In the genomic region with DNA sequence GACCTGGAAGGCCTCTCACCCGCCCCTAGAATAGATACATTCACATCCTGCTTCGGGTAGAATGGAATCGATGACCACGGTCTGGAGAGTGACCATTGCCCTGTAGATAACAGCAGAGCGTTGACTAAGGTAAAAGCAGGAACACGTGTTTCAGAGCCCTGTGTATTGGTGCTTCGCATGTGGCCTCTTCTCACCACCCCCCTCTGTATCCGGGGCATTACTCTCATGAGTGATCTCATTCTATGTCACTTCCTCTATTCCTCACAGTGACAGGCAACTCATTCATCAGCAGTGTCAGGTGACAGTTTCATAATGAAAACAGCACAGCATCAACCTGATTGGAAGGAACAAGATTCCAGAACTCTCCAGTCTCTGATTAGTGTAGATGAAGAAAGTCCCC, we compare ENCODE assay signal across 25 mouse cellular contexts. TPM values are rescaled to one million over a fixed set of nuclear protein-coding genes. Genes with fewer than 3 reads are reported as not detected.
DNase-seq lines count a peak whose midpoint lies in the region; ATAC-seq and TF ChIP-seq lines count a peak whose summit lies in the region.
"Had no signal": no experiment of that assay in that cellular context is flagged by ENCODE, and none has a peak within 500 bp of the region (broad histone marks: within the 10 kb centered on the region; RNA-seq: fewer than 3 reads in every experiment).

No protein-coding gene starts in this region.

- H3K79me3 ChIP-seq in C2C12 (ENCODE audit: low read depth) = no peaks in the 10 kb centered on the region

- H3K4me3 ChIP-seq in C2C12 (ENCODE audit: insufficient read depth, poor library complexity, severe bottlenecking) = no peak overlapping the region
- H3K4me3 ChIP-seq in intestine, embryonic 14.5 days (ENCODE audit: low read depth, low read length) = no peak overlapping the region
- no peak overlapping the region for H3K4me3 ChIP-seq in liver, embryonic 13.5 days (replicated peaks)
- no peak overlapping the region for H3K4me3 ChIP-seq in limb, embryonic 10.5 days
- H3K4me3 ChIP-seq: embryonic facial prominence, embryonic 15.5 days; heart, embryonic 13.5 days; hindbrain, embryonic 12.5 days; layer of hippocampus, adult 2 months; limb, embryonic 12.5 days; midbrain, embryonic 15.5 days; neural tube, embryonic 12.5 days had no signal

- no peak overlapping the region for H3ac ChIP-seq in C2C12 (ENCODE audit: control insufficient read depth, insufficient read length, low read depth)

- H3K27me3 ChIP-seq in C2C12 (ENCODE audit: control insufficient read depth, insufficient read depth, insufficient read length) = no peaks in the 10 kb centered on the region
- no peaks in the 10 kb centered on the region for H3K27me3 ChIP-seq in intestine, embryonic 14.5 days (replicated peaks; ENCODE audit: control insufficient read depth, insufficient read depth, low read length)
- no peaks in the 10 kb centered on the region for H3K27me3 ChIP-seq in liver, embryonic 13.5 days
- no peaks in the 10 kb centered on the region for H3K27me3 ChIP-seq in limb, embryonic 10.5 days (ENCODE audit: low read depth, poor library complexity, severe bottlenecking)
- H3K27me3 ChIP-seq: embryonic facial prominence, embryonic 15.5 days; heart, embryonic 13.5 days; hindbrain, embryonic 12.5 days; limb, embryonic 12.5 days; midbrain, embryonic 15.5 days; neural tube, embryonic 12.5 days had no signal

- no peak overlapping the region for H3K4me2 ChIP-seq in intestine, embryonic 14.5 days (ENCODE audit: low read length)
- no peak overlapping the region for H3K4me2 ChIP-seq in liver, embryonic 13.5 days
- H3K4me2 ChIP-seq: embryonic facial prominence, embryonic 15.5 days; heart, embryonic 13.5 days; hindbrain, embryonic 12.5 days; limb, embryonic 12.5 days; lung, embryonic 14.5 days; midbrain, embryonic 15.5 days; neural tube, embryonic 12.5 days had no signal

- DNase-seq in intestine, embryonic 14.5 days (ENCODE audit: low spot score) = peak; percentile 35
- DNase-seq in liver, embryonic 13.5 days = no peak
- DNase-seq in retina, postnatal 1 day = peak; percentile 14
- DNase-seq in limb, embryonic 10.5 days (ENCODE audit: low spot score) = no peak
- DNase-seq in Muller cell, postnatal 12 days (ENCODE audit: inconsistent ontology term) = no peak
- no peak for DNase-seq in right cerebral cortex, postnatal 36 days (ENCODE audit: low spot score in 2 of 2)
- DNase-seq in lung, postnatal 4 days = no peak
- DNase-seq: adrenal gland, adult 2 months; cerebellum, adult 18-20 months; cerebellum, postnatal 14 days; heart, postnatal 14 days; kidney, postnatal 25 days; lung, embryonic 14.5 days had no signal

- no peaks in the 10 kb centered on the region for H3K9me3 ChIP-seq in intestine, embryonic 14.5 days (ENCODE audit: control insufficient read depth, low read length)
- no peaks in the 10 kb centered on the region for H3K9me3 ChIP-seq in liver, embryonic 13.5 days (replicated peaks)
- H3K9me3 ChIP-seq in limb, embryonic 10.5 days (replicated peaks) = no peaks in the 10 kb centered on the region
- H3K9me3 ChIP-seq: embryonic facial prominence, embryonic 15.5 days; heart, embryonic 13.5 days; hindbrain, embryonic 12.5 days; limb, embryonic 12.5 days; midbrain, embryonic 15.5 days; neural tube, embryonic 12.5 days had no signal

- no peaks in the 10 kb centered on the region for H3K4me1 ChIP-seq in intestine, embryonic 14.5 days (replicated peaks; ENCODE audit: control insufficient read depth, insufficient read depth, low read length)
- H3K4me1 ChIP-seq in liver, embryonic 13.5 days (replicated peaks) = no peaks in the 10 kb centered on the region; the same call in none of the 2 replicates
- no peaks in the 10 kb centered on the region for H3K4me1 ChIP-seq in limb, embryonic 10.5 days
- H3K4me1 ChIP-seq: embryonic facial prominence, embryonic 15.5 days; hindbrain, embryonic 12.5 days; limb, embryonic 12.5 days; midbrain, embryonic 15.5 days; neural tube, embryonic 12.5 days had no signal

- WGBS in intestine, embryonic 14.5 days = 85% methylated on average over 8 of the region's 8 CpGs
- 40% methylated on average over 8 of the region's 8 CpGs for WGBS in liver, embryonic 13.5 days (ENCODE audit: insufficient replicate concordance)
- WGBS in limb, embryonic 10.5 days = 87% methylated on average over 8 of the region's 8 CpGs

- H3K9ac ChIP-seq in intestine, embryonic 14.5 days (ENCODE audit: low read length) = no peak overlapping the region
- H3K9ac ChIP-seq in liver, embryonic 13.5 days = no peak overlapping the region
- H3K9ac ChIP-seq: embryonic facial prominence, embryonic 15.5 days; heart, embryonic 13.5 days; hindbrain, embryonic 12.5 days; limb, embryonic 12.5 days; lung, embryonic 14.5 days; midbrain, embryonic 15.5 days; neural tube, embryonic 12.5 days had no signal

- no peak overlapping the region for H3K27ac ChIP-seq in intestine, embryonic 14.5 days (ENCODE audit: low read depth)
- H3K27ac ChIP-seq in liver, embryonic 13.5 days = no peak overlapping the region
- H3K27ac ChIP-seq in limb, embryonic 10.5 days = no peak overlapping the region
- H3K27ac ChIP-seq: embryonic facial prominence, embryonic 15.5 days; heart, embryonic 13.5 days; hindbrain, embryonic 12.5 days; layer of hippocampus, adult 2 months; limb, embryonic 12.5 days; midbrain, embryonic 15.5 days; neural tube, embryonic 12.5 days had no signal

- no peak for TF ChIP-seq CTCF in C2C12 (IDR thresholded peaks at IDR 0.05; ENCODE audit: control insufficient read depth, insufficient read depth, insufficient read length)

- no peaks in the 10 kb centered on the region for H3K79me2 ChIP-seq in C2C12 (ENCODE audit: control insufficient read depth, insufficient read depth)

- ATAC-seq in intestine, embryonic 14.5 days (replicated peaks; ENCODE audit: low FRiP score, low TSS enrichment, low read depth) = no peak
- ATAC-seq in liver, embryonic 13.5 days (ENCODE audit: low read depth) = peak; percentile 74
- ATAC-seq: CD4-positive, CD25-positive, alpha-beta regulatory T cell, adult 4 months; forebrain, embryonic 14.5 days; inflammation-experienced regulatory T-cells, adult 6 months; midbrain, embryonic 15.5 days had no signal

- H3K36me3 ChIP-seq in C2C12 (ENCODE audit: control insufficient read depth, insufficient read depth) = no peaks in the 10 kb centered on the region
- no peaks in the 10 kb centered on the region for H3K36me3 ChIP-seq in intestine, embryonic 14.5 days (ENCODE audit: control insufficient read depth, insufficient read depth, low read length)
- 0 out of 2 replicates have a peak, but pooled peaks cover 4% of the 10 kb centered on the region for H3K36me3 ChIP-seq in liver, embryonic 13.5 days
- H3K36me3 ChIP-seq in limb, embryonic 10.5 days = no peaks in the 10 kb centered on the region
- H3K36me3 ChIP-seq: embryonic facial prominence, embryonic 15.5 days; heart, embryonic 13.5 days; hindbrain, embryonic 12.5 days; limb, embryonic 12.5 days; midbrain, embryonic 15.5 days; neural tube, embryonic 12.5 days had no signal

TF ChIP-seq in C2C12, 6 proteins besides CTCF, POLR2A, EP300 and RAD21:
- TF ChIP-seq USF1 (IDR thresholded peaks at IDR 0.05; ENCODE audit: low read depth) (no peak), MAX (IDR thresholded peaks at IDR 0.05) (peak; percentile 60)
TF ChIP-seq in C2C12: peak in this region for 1.

RNA-seq across cellular contexts. Expression of a gene that starts 10.2 kb away (rescaled TPM):
- polyA plus RNA-seq in C2C12 (2012; fragmentation: generic; extraction: Trizol) = 0.33 TPM
- polyA plus RNA-seq in intestine, embryonic 14.5 days (2014; fragmentation: Nextera tagmentation; extraction: Ambion mirVana) = 43.0 and 53.0 TPM in 2 replicates
- polyA plus RNA-seq in liver, embryonic 13.5 days (2015; fragmentation: Nextera tagmentation; extraction: Ambion mirVana) = 27.9 and 31.5 TPM in 2 replicates
- polyA plus RNA-seq in limb, embryonic 10.5 days (2016; fragmentation: Nextera tagmentation; extraction: Ambion mirVana) = not detected in 2 replicates
- polyA plus RNA-seq: CD4-positive, CD25-positive, alpha-beta regulatory T cell, adult 4 months; embryonic facial prominence, embryonic 15.5 days; inflammation-experienced regulatory T-cells, adult 6 months; lung, embryonic 14.5 days; neural tube, embryonic 12.5 days; thymus, postnatal 0 days had no signal

Comparison
In these comparisons a context has a peak if more than half of its experiments do, and no peak if none do; other contexts are left out.
1. DNase-seq: peak in intestine, embryonic 14.5 days (single experiment) and retina, postnatal 1 day (single experiment); none in liver, embryonic 13.5 days (single experiment), limb, embryonic 10.5 days (single experiment), Muller cell, postnatal 12 days (single experiment), right cerebral cortex, postnatal 36 days (0 of 2) and lung, postnatal 4 days (0 of 2).
2. RNA of a gene that starts 10.2 kb away (polyA plus RNA-seq): 43.0 to 53.0 TPM in intestine, embryonic 14.5 days and 27.9 to 31.5 TPM in liver, embryonic 13.5 days; 0.33 TPM in C2C12 (single experiment) and not detected in limb, embryonic 10.5 days; every median in the first group is over 10 times any median in the second.